Mouse (Mus musculus) c-Kit-positive CD71-negative TER-119-negative erythroid progenitor cells, embryonic 14.5 days (primary cell): ENCODE measurements around the gene Tdrd3.

Experiments
- DNase-seq: peaks from one replicate; pipeline ENCODE4 v3.0.0-alpha.2; 2013; ENCODE audit warnings: low read depth

Gene Tdrd3

DNA sequence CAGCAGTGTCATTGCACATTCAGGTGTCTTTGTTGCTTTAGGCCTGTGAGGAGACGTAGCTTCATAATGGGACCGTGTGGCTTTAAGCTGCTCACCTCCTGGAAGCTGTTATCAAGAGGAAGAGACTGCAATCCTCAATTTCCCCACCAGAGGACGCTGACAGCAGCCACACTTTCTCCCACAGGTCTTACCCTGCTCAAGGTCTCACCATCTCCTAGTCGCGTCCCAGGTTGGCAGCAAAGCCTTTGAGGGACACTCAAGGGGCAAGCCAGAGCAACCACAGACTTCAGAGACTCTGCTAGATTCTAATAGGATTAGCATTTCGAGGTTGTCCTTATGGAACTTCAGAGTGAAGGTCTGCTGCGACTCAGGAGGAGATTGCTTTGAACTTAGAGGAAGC lies 149.8 kb downstream of the Tdrd3 start:
- peak; percentile 20 for DNase-seq

DNA sequence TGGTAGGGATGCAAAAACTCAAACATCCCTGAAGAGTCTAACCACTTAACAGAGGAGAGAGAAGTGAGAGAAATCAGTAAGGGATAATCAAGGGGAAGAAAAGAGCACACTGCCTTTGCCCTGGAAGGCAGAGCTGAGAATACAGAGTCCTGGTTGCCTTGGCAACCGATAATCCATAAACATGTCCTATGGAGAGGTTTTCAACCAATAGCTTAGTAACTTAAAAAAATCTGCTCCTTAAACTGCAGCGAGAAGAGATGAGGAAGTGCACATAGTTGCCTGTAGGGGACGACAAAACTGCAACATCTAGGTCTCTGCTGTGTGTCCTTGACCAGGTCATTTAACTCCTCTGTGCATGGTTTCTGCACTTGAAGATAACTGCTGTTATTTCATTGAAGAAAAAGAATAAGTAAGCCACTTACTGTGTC lies 150.6 kb downstream of the Tdrd3 start:
- DNase-seq, result no peak

DNA sequence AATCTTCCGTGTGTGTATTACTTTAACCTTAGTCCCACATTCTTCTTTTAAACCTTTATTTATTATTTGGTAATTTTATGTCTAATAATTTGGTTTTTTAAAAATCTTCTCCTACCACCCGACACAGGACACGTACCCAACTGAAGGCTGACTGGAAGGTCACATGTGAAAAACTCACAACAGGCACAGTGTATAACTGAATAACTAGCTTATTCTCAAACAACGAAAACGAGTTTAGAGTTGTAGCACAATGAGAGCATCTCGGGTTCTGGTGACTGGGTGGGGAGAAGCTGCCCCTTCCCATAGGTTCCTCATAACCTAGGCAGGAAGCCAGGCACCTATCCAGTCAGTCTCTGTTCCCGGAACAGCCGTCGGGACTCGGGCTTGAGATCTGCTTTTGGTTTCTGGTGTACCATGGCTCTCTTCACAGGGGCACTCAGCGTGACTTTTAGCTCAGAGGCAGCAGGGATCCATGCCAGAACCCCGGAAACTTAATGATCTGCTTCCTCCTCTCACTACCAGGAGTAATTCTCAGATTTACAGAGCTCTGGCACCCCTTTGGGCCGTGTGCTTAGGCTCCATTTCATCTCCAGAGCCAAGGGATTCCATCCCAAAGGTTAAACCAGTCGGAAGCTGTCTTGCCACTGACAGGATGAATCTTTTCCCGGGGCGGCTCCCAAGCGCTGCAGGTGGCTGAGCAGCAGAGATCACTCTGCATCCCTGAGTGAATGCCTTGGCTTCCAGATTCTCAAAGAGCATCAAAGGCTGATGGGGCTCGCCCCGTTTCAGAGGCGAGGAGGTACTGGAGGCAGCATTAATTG lies 151.4 kb downstream of the Tdrd3 start:
- no peak for DNase-seq

DNA sequence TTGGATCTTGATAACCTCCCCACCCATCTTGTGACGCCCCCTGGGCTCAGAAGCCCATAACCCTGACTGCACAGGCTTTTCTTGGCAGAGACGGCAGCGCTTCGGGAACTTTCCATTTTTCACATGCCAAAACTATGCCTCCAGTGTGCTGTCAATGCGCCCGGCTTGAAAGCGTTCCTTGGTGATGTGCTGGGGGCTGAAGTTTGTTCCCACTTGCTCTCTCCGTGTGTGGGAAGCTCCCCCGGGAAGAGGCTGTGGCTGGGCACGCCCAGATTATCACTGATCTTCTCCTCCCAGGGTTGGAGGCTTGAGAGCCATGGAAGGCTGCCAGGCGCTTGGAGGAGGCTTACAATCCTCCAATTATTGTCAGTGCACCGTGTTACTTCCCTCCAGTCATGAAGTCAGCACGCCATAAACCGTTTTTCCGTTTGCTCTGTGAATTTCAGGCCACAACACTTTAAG lies 152.0 kb downstream of the Tdrd3 start:
- DNase-seq, result no peak

DNA sequence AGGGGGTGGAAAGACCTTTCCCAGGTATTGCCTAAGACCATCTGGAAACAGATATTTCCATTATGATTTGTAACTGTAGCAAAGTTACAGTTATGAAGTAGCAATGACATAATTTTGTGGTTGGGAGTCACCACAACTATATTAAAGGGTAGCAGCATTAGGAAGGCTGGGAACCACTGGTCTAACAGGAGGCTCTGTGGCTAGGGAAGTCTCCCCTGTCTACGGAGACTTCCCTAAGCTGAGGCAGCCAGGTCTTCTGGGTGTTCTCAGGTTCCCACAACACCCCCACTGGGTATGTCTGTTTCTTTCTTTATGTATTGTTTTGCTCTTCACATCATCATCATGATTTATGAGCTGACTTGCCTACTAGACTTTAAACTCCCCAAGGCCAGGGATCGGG lies 153.0 kb downstream of the Tdrd3 start:
- DNase-seq, result no peak

DNA sequence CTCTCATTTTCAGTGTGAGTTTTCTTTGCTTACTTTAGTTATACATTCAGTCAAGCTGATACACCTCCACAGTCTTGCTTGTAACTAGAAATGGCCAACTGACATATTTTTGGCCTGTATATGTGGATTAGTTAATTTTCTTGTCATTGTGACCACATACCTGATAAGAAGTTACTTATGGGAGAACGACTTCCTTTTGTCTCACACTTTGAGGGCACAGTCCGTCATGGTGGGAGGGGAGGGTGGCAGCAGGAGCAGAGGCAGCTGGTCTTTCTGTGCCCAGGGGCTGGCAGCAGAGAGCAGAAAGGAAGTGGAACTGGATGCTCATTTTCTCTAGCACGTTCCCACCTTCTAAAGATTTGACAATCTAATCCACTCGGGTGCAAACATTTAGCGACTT lies 156.0 kb downstream of the Tdrd3 start:
- no peak for DNase-seq

DNA sequence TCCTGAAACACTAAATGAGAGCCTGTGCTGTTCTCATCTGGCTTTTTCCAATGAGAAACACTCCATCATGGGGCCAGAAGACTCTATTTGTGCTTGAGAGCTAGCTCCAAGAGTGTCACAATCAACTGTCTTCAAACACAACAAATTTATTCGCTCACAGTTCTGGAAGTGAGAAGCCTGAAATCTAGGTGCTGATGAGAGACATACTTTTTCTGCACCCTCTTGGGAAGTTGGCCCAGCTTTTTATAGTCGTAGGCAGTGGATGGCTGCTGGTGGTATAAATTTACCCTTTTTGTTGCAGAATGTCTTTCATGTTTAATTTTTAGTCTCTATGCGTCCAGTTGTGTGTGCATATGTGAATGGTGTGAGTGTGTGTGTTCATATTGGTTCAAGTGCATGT lies 166.2 kb downstream of the Tdrd3 start:
- DNase-seq, result no peak
